Mouse (Mus musculus): ENCODE measurements around the gene Grm1. TPM values are rescaled to one million over a fixed set of nuclear protein-coding genes. Genes with fewer than 3 reads are reported as not detected.

The Grm1 gene
- polyA plus RNA-seq, 1 experiment from 2014 or later = not detected

GRCm38 (mm10) chr10:10944003-10944402 is 138.2 kb downstream of the Grm1 start:
- Histone ChIP-seq H3K36me3 (ENCODE audit: control insufficient read depth, insufficient read depth) (no peaks in the 10 kb centered on the region), H3K27ac (ENCODE audit: low read depth, low read length) (no peak overlapping the region), H3K9ac (ENCODE audit: low read depth, low read length) (no peak overlapping the region), H3K4me3 (ENCODE audit: low read depth, low read length) (no peak overlapping the region), H3K4me2 (replicated peaks; ENCODE audit: low read depth) (no peak overlapping the region), H3K4me1 (replicated peaks; ENCODE audit: control insufficient read depth, insufficient read depth, low read length) (no peaks in the 10 kb centered on the region), H3K9me3 (ENCODE audit: control insufficient read depth) (no peaks in the 10 kb centered on the region), H3K27me3 (replicated peaks; ENCODE audit: control insufficient read depth, insufficient read depth, low read length) (no peaks in the 10 kb centered on the region)
- WGBS = 78% methylated on average over 2 of the region's 2 CpGs
- TF ChIP-seq CTCF (IDR thresholded peaks at IDR 0.05; ENCODE audit: low read depth) = no peak
- ATAC-seq = no peak

DNA sequence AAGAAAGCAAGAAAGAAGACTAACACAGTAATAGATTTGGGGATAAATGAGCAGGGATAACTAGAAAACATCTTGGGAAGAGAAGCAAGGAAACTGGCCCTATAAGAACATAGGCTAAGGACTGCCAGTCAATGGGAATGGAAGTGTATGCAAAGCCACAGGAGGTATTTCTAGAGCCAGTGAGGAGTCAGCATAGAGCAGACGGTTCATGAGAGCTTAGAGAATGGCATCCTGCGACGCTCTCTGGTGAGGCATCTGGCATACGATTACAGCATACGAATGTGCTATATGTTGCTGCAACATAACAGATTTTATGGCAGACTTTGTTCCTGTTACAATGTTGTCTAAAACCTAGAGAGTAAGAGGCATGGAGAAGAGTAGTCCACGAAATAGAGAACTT is 139.9 kb downstream of the Grm1 start:
- no peak overlapping the region for H3K4me3 ChIP-seq (ENCODE audit: low read depth, low read length)
- TF ChIP-seq CTCF (IDR thresholded peaks at IDR 0.05; ENCODE audit: low read depth) = no peak
- H3K27me3 ChIP-seq (replicated peaks; ENCODE audit: control insufficient read depth, insufficient read depth, low read length) = no peaks in the 10 kb centered on the region
- no peaks in the 10 kb centered on the region for H3K9me3 ChIP-seq (ENCODE audit: control insufficient read depth)
- 85% methylated on average over 6 of the region's 6 CpGs for WGBS
- H3K4me1 ChIP-seq (replicated peaks; ENCODE audit: control insufficient read depth, insufficient read depth, low read length) = no peaks in the 10 kb centered on the region
- H3K27ac ChIP-seq (ENCODE audit: low read depth, low read length) = no peak overlapping the region
- ATAC-seq = no peak
- H3K9ac ChIP-seq (ENCODE audit: low read depth, low read length) = no peak overlapping the region
- H3K36me3 ChIP-seq (ENCODE audit: control insufficient read depth, insufficient read depth) = no peaks in the 10 kb centered on the region
- no peak overlapping the region for H3K4me2 ChIP-seq (replicated peaks; ENCODE audit: low read depth)

GRCm38 (mm10) chr10:10935806-10936205 is 146.3 kb downstream of the Grm1 start:
- Histone ChIP-seq H3K4me2 (replicated peaks; ENCODE audit: low read depth) (no peak overlapping the region), H3K27ac (ENCODE audit: low read depth, low read length) (no peak overlapping the region), H3K4me1 (replicated peaks; ENCODE audit: control insufficient read depth, insufficient read depth, low read length) (no peaks in the 10 kb centered on the region), H3K4me3 (ENCODE audit: low read depth, low read length) (no peak overlapping the region), H3K27me3 (replicated peaks; ENCODE audit: control insufficient read depth, insufficient read depth, low read length) (no peaks in the 10 kb centered on the region), H3K36me3 (ENCODE audit: control insufficient read depth, insufficient read depth) (no peaks in the 10 kb centered on the region), H3K9me3 (ENCODE audit: control insufficient read depth) (no peaks in the 10 kb centered on the region), H3K9ac (ENCODE audit: low read depth, low read length) (no peak overlapping the region)
- WGBS = 65% methylated on average over 3 of the region's 3 CpGs
- no peak for TF ChIP-seq CTCF (IDR thresholded peaks at IDR 0.05; ENCODE audit: low read depth)
- no peak for ATAC-seq

DNA sequence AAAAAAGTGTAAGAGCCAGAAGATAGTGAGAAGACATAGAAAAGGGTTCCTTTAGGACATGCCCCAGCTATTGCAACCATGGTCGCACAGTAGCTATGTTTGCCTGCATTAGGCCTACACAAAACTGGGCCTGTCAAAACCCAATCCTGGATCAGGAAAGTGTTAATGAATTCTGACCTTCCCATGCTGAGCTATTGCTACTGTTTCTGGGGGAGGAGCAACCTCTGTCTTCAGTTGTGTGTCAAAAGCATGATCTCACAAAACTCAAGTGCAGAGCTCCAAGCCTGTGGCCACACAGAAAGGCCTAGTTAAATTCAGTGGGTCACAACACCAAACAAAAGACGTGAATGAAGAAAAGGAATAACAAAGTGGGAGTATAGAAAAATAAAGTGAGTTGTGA is 152.5 kb downstream of the Grm1 start:
- Histone ChIP-seq H3K9ac (ENCODE audit: low read depth, low read length) (no peak overlapping the region), H3K4me2 (replicated peaks; ENCODE audit: low read depth) (no peak overlapping the region), H3K36me3 (ENCODE audit: control insufficient read depth, insufficient read depth) (no peaks in the 10 kb centered on the region), H3K27ac (ENCODE audit: low read depth, low read length) (no peak overlapping the region), H3K9me3 (ENCODE audit: control insufficient read depth) (no peaks in the 10 kb centered on the region), H3K4me1 (replicated peaks; ENCODE audit: control insufficient read depth, insufficient read depth, low read length) (no peaks in the 10 kb centered on the region), H3K4me3 (ENCODE audit: low read depth, low read length) (no peak overlapping the region), H3K27me3 (replicated peaks; ENCODE audit: control insufficient read depth, insufficient read depth, low read length) (no peaks in the 10 kb centered on the region)
- 91% methylated on average over 2 of the region's 2 CpGs for WGBS
- TF ChIP-seq CTCF (IDR thresholded peaks at IDR 0.05; ENCODE audit: low read depth) = no peak
- no peak for ATAC-seq

DNA sequence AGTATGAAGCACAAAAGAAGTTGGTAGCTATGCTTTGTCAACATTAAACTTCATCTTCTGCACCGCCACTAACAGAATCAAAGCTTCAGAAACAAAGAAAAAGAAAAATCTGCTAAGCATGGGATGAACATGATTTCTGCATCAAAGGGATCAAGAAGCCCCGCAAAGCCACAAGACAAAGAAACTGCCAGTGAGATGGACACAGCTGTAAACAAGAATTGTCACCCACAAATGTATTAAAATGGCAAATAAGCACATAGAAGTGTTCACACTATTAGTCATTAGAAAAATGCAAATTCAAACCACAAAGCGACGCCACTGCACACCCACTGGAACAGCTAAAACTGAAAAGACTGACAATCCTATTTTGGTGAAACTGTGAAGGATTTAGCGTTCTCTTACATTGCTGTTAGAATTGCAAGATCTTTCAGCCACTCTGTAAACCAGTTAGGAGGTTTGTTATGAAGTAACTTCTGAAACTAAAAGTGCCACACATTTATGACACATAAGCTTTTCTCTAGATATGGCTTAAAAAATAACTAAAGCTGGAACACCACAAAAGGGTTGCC is 153.3 kb downstream of the Grm1 start:
- no peaks in the 10 kb centered on the region for H3K27me3 ChIP-seq (replicated peaks; ENCODE audit: control insufficient read depth, insufficient read depth, low read length)
- no peak overlapping the region for H3K4me2 ChIP-seq (replicated peaks; ENCODE audit: low read depth)
- ATAC-seq = no peak
- no peak overlapping the region for H3K4me3 ChIP-seq (ENCODE audit: low read depth, low read length)
- no peaks in the 10 kb centered on the region for H3K4me1 ChIP-seq (replicated peaks; ENCODE audit: control insufficient read depth, insufficient read depth, low read length)
- H3K9me3 ChIP-seq (ENCODE audit: control insufficient read depth) = no peaks in the 10 kb centered on the region
- no peaks in the 10 kb centered on the region for H3K36me3 ChIP-seq (ENCODE audit: control insufficient read depth, insufficient read depth)
- H3K9ac ChIP-seq (ENCODE audit: low read depth, low read length) = no peak overlapping the region
- TF ChIP-seq CTCF (IDR thresholded peaks at IDR 0.05; ENCODE audit: low read depth) = no peak
- H3K27ac ChIP-seq (ENCODE audit: low read depth, low read length) = no peak overlapping the region
- WGBS = 89% methylated on average over 5 of the region's 5 CpGs

DNA sequence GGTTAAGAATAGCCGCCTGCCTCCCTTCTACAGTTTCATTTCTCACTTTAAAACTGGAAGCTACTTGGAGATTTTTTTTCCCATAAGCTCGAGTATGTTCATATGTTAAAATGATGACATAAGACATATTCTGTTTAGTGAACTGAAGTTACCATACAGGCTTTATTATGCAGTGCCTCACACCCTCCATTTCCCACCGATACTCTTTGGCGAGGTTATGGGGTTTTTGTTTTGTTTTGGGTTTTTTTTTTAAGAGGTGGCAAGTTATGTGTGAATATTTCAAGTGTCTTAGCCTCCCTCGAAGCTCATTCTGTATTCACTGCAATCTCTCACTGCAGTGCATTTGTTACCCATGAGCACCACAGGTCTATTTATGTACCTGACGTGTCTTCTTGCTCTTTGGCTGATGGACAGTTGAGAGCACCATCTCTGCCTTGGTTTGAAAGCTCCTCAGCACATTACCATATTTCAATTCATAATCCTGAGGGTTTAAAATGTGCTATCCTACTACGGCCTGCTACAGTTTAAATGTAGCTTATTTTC is 164.2 kb downstream of the Grm1 start:
- Histone ChIP-seq H3K4me3 (ENCODE audit: low read depth, low read length) (no peak overlapping the region), H3K27ac (ENCODE audit: low read depth, low read length) (no peak overlapping the region), H3K4me1 (replicated peaks; ENCODE audit: control insufficient read depth, insufficient read depth, low read length) (no peaks in the 10 kb centered on the region), H3K9me3 (ENCODE audit: control insufficient read depth) (no peaks in the 10 kb centered on the region), H3K4me2 (replicated peaks; ENCODE audit: low read depth) (no peak overlapping the region), H3K27me3 (replicated peaks; ENCODE audit: control insufficient read depth, insufficient read depth, low read length) (no peaks in the 10 kb centered on the region), H3K36me3 (ENCODE audit: control insufficient read depth, insufficient read depth) (no peaks in the 10 kb centered on the region), H3K9ac (ENCODE audit: low read depth, low read length) (no peak overlapping the region)
- TF ChIP-seq CTCF (IDR thresholded peaks at IDR 0.05; ENCODE audit: low read depth) = no peak
- 76% methylated on average over 7 of the region's 7 CpGs for WGBS
- no peak for ATAC-seq

GRCm38 (mm10) chr10:10913621-10914020 is 168.5 kb downstream of the Grm1 start:
- Histone ChIP-seq H3K27me3 (replicated peaks; ENCODE audit: control insufficient read depth, insufficient read depth, low read length) (no peaks in the 10 kb centered on the region), H3K36me3 (ENCODE audit: control insufficient read depth, insufficient read depth) (no peaks in the 10 kb centered on the region), H3K9ac (ENCODE audit: low read depth, low read length) (no peak overlapping the region), H3K27ac (ENCODE audit: low read depth, low read length) (no peak overlapping the region), H3K4me2 (replicated peaks; ENCODE audit: low read depth) (no peak overlapping the region), H3K9me3 (ENCODE audit: control insufficient read depth) (no peaks in the 10 kb centered on the region), H3K4me1 (replicated peaks; ENCODE audit: control insufficient read depth, insufficient read depth, low read length) (no peaks in the 10 kb centered on the region), H3K4me3 (ENCODE audit: low read depth, low read length) (no peak overlapping the region)
- no peak for ATAC-seq
- WGBS = 77% methylated on average over 4 of the region's 4 CpGs
- TF ChIP-seq CTCF (IDR thresholded peaks at IDR 0.05; ENCODE audit: low read depth) = no peak

All from intestine, postnatal 0 days (tissue).